Mouse (Mus musculus) erythroblast, embryonic 14.5 days (primary cell): ENCODE results near the gene Fbxl14. TPM values are rescaled to one million over a fixed set of nuclear protein-coding genes. Genes with fewer than 3 reads are reported as not detected.

Experiments used
- H3K27me3 ChIP-seq: 2 replicates; pipeline ENCODE4 v1.6.1; 2012; ENCODE audit warnings: inconsistent platforms; ENCODE audit not compliant: control insufficient read depth
- H3K36me3 ChIP-seq: 2 replicates; pipeline ENCODE4 v1.6.1; 2012; ENCODE audit warnings: mild to moderate bottlenecking, inconsistent platforms; ENCODE audit not compliant: control insufficient read depth
- H3K4me1 ChIP-seq: 2 replicates; pipeline ENCODE4 v1.6.1; 2012; ENCODE audit warnings: inconsistent platforms; ENCODE audit not compliant: control insufficient read depth
- H3K4me3 ChIP-seq: replicated peaks from 2 replicates; pipeline ENCODE3; 2012; ENCODE audit warnings: moderate library complexity, mild to moderate bottlenecking, inconsistent platforms
- H3K9me3 ChIP-seq: 2 replicates; pipeline ENCODE4 v1.6.1; 2012; ENCODE audit warnings: low read length, inconsistent platforms, mixed read lengths; ENCODE audit not compliant: control insufficient read depth
- GATA1 ChIP-seq: IDR thresholded peaks from 2 replicates; pipeline ENCODE4 v1.6.1; 2012; ENCODE audit warnings: low read length, inconsistent platforms, mixed read lengths
- TAL1 ChIP-seq: IDR thresholded peaks from 3 replicates; pipeline ENCODE4 v1.6.1; 2012; ENCODE audit warnings: low read length, inconsistent platforms, mixed read lengths
- polyA plus RNA-seq: library from polyadenylated mRNA; stranded (reverse); fragments of >175 nt; gene quantifications from 2 replicates; pipeline ENCODE4 v1.2.3, GENCODE M21; 2012

Gene Fbxl14
- polyA plus RNA-seq, 1 experiment: 1.0 TPM

- Histone ChIP-seq H3K27me3 (peaks cover 8% of the 10 kb centered on the region), H3K4me3 (no peak overlapping the region), H3K9me3 (no peaks in the 10 kb centered on the region), H3K36me3 (no peaks in the 10 kb centered on the region), H3K4me1 (peaks cover 3% of the 10 kb centered on the region)
- TF ChIP-seq GATA1 (no peak), TAL1 (no peak)
Measured at GRCm38 (mm10) chr6:119466921-119467784, 12.3 kb upstream of the Fbxl14 start.

GRCm38 (mm10) chr6:119467785-119468059 lies 11.7 kb upstream of the Fbxl14 start:
- no peaks in the 10 kb centered on the region for H3K9me3 ChIP-seq
- H3K36me3 ChIP-seq: no peaks in the 10 kb centered on the region
- no peak for TF ChIP-seq GATA1
- TF ChIP-seq TAL1: no peak
- H3K4me3 ChIP-seq: no peak overlapping the region
- peaks cover 8% of the 10 kb centered on the region for H3K27me3 ChIP-seq
- peaks cover 6% of the 10 kb centered on the region for H3K4me1 ChIP-seq

- Histone ChIP-seq H3K27me3 (peaks cover 8% of the 10 kb centered on the region), H3K36me3 (no peaks in the 10 kb centered on the region), H3K4me1 (peaks cover 15% of the 10 kb centered on the region), H3K4me3 (no peak overlapping the region), H3K9me3 (no peaks in the 10 kb centered on the region)
- TF ChIP-seq GATA1 (no peak), TAL1 (no peak)
Measured at GRCm38 (mm10) chr6:119470777-119471176, 8.7 kb upstream of the Fbxl14 start.

GRCm38 (mm10) chr6:119472135-119472534 lies 7.3 kb upstream of the Fbxl14 start:
- Histone ChIP-seq H3K9me3 (no peaks in the 10 kb centered on the region), H3K27me3 (peaks cover 8% of the 10 kb centered on the region), H3K36me3 (no peaks in the 10 kb centered on the region), H3K4me1 (peaks cover 18% of the 10 kb centered on the region), H3K4me3 (no peak overlapping the region)
- TF ChIP-seq TAL1 (no peak), GATA1 (no peak)

GRCm38 (mm10) chr6:119472705-119473104 lies 6.8 kb upstream of the Fbxl14 start:
- Histone ChIP-seq H3K36me3 (no peaks in the 10 kb centered on the region), H3K27me3 (peaks cover 8% of the 10 kb centered on the region), H3K4me3 (no peak overlapping the region), H3K9me3 (no peaks in the 10 kb centered on the region), H3K4me1 (peaks cover 22% of the 10 kb centered on the region)
- no peak for TF ChIP-seq GATA1
- no peak for TF ChIP-seq TAL1

- Histone ChIP-seq H3K36me3 (no peaks in the 10 kb centered on the region), H3K9me3 (no peaks in the 10 kb centered on the region), H3K27me3 (peaks cover 8% of the 10 kb centered on the region), H3K4me1 (peaks cover 28% of the 10 kb centered on the region), H3K4me3 (no peak overlapping the region)
- no peak for TF ChIP-seq TAL1
- no peak for TF ChIP-seq GATA1
Measured at GRCm38 (mm10) chr6:119473446-119473845, 6.0 kb upstream of the Fbxl14 start.

- H3K9me3 ChIP-seq: no peaks in the 10 kb centered on the region
- peaks cover 33% of the 10 kb centered on the region for H3K4me1 ChIP-seq
- TF ChIP-seq GATA1 (no peak), TAL1 (no peak)
- no peak overlapping the region for H3K4me3 ChIP-seq
- no peaks in the 10 kb centered on the region for H3K36me3 ChIP-seq
- H3K27me3 ChIP-seq: peaks cover 8% of the 10 kb centered on the region
Measured at GRCm38 (mm10) chr6:119473992-119474391, 5.5 kb upstream of the Fbxl14 start.

- peaks cover 6% of the 10 kb centered on the region for H3K27me3 ChIP-seq
- H3K4me1 ChIP-seq: peaks cover 49% of the 10 kb centered on the region
- TF ChIP-seq TAL1: no peak; the same call in 2 of the 3 replicates
- no peak for TF ChIP-seq GATA1
- H3K9me3 ChIP-seq: no peaks in the 10 kb centered on the region
- no peak overlapping the region for H3K4me3 ChIP-seq
- peaks cover 6% of the 10 kb centered on the region for H3K36me3 ChIP-seq
Measured at GRCm38 (mm10) chr6:119475988-119476387, 3.5 kb upstream of the Fbxl14 start.

GRCm38 (mm10) chr6:119477686-119478310 lies 1.7 kb upstream of the Fbxl14 start:
- no peak overlapping the region for H3K4me3 ChIP-seq
- peaks cover 8% of the 10 kb centered on the region for H3K36me3 ChIP-seq
- H3K27me3 ChIP-seq: no peaks in the 10 kb centered on the region
- no peaks in the 10 kb centered on the region for H3K9me3 ChIP-seq
- no peak for TF ChIP-seq GATA1
- no peak for TF ChIP-seq TAL1
- H3K4me1 ChIP-seq: peaks cover 54% of the 10 kb centered on the region
